Mouse (Mus musculus) v-Abl transformed pro-B cells (cell line): ENCODE measurements around the gene Zyg11a.

ENCODE experiments used
- in situ Hi-C, 2 experiments: fragments of 400-800 bp; cut with MboI; formaldehyde crosslinking; loops; one replicate each; pipeline ENCODE4 v1.15.1; 2025; ENCODE audit not compliant: unreplicated experiment in 2 of 2

The Zyg11a gene

DNA sequence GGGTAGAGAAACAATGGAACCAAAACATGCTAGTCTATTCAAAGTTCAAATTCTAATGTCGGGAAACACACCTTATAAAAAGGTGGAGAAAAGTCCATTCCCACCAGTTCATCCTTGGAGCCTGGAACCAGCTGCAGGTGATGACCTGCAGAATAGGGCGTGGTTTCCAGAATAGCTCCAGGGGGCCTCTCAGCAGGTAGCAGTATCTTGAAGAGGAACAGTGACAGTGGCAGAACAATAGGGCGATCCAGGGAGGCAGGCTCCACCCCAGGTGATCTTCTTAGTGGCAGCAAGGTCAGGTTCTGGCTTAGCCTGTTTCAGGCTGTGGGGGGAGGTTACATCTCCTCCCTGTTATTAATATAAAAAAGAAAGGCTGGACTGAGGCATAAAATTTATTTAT, 72.3 kb downstream of the Zyg11a start:
- in situ Hi-C loops = loop anchor here in 1 of 2 experiments (10.0 kb wide), 1 partner anchor 251 kb away; no protein-coding TSS in a partner anchor

DNA sequence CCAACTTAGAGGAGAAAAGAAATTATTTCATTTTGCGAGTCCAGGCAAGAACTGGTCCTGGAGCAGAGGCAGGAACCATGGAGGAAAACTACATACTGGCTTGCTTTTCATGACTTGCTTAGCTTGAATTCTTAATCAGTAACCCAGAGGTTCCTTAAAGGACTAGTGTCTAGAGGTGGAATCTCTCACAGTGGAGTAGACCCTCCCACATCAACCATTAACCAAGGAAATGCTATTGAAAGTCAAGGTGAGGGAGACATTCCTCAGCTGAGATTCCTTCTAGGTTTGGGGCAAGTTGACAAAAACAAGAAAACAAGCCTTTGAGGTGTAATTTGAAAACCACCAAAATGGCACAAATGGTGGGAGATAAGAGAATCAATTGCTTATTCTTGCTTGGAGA, 73.0 kb downstream of the Zyg11a start, which contains the start of gene Scp2:
Gene Scp2 (minus strand): TSS at position 119 of the 400 bp plus-strand sequence.
- in situ Hi-C loops = loop anchor here in 1 of 2 experiments (10.0 kb wide), 1 partner anchor 250 kb away; no protein-coding TSS in a partner anchor

DNA sequence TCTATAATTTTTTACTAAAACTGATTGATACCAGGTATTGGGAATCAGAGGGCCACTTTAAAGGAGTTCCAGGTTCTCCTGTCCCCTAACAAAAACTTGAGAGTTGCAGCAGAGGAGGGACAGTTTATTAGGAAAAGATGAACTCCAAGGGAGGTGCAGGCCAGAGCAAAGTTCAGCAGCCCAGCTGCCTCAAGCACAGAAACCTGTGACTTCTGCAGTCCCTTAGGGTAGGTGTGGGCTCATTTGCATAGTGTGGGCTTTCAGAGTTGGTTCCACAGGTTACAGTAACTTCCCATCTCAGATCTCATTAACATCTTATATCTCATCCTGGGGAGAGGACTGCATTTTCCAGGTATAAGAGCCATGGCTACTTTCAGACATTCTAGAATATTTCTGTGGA, 74.1 kb downstream of the Zyg11a start:
- in situ Hi-C loops = loop anchor here in 1 of 2 experiments (10.0 kb wide), 1 partner anchor 249 kb away; no protein-coding TSS in a partner anchor

DNA sequence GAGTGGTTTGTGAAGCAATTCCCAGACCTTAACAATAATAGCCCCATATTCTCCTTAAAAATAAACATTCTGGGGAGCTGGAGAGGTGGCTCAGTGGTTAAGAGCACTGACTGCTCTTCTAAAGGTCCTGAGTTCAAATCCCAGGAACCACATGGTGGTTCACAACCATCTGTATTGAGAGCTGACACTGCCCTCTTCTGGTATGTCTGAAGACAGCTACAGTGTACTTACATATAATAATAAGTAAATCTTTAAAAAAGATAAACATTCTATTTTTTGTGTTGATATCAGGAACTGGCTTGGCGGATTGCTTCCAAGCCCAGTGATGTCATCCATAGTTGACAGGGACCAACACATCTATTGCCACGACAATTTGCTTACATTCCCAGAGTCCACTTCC, 74.7 kb downstream of the Zyg11a start:
- in situ Hi-C loops = loop anchor here in 1 of 2 experiments (10.0 kb wide), 1 partner anchor 248 kb away; no protein-coding TSS in a partner anchor

DNA sequence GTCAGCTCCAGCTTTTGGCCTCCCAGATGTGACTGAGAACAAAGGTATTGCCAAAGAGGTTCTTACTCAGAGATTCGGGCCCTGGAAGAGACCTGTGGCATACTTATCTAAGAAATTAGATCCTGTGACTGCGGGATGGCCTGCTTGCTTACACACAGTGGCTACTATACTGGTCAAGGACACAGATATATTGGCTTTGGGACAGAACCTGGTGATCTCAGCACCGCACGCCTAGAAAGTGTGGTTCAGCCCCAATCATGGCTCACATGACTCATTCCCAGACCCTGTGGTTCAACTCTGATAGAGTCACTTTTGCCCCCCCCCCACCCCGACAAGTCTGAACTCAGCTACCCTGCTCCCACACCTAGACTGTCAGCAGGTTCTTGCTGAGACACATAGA, 80.9 kb downstream of the Zyg11a start:
- in situ Hi-C loops = no loop called here
